Mouse (Mus musculus) adrenal gland, postnatal 25 days (tissue): Measurements from ENCODE around the gene Mark4. TPM values are rescaled to one million over a fixed set of nuclear protein-coding genes. Genes with fewer than 3 reads are reported as not detected.

ENCODE experiments used
- DNase-seq: peaks from one replicate; pipeline ENCODE4 v3.0.0; 2021; ENCODE audit warnings: mixed read lengths
- total RNA-seq: library from RNA; stranded (reverse); gene quantifications from 2 replicates; pipeline ENCODE4 v1.2.3, GENCODE M21; 2021

Gene Mark4
- total RNA-seq, 1 experiment from 2014 or later, result 69.2 TPM

- no peak for DNase-seq
These were observed 11.7 kb upstream of the Mark4 start for GRCm38 (mm10) chr7:19470308-19470707.

DNA sequence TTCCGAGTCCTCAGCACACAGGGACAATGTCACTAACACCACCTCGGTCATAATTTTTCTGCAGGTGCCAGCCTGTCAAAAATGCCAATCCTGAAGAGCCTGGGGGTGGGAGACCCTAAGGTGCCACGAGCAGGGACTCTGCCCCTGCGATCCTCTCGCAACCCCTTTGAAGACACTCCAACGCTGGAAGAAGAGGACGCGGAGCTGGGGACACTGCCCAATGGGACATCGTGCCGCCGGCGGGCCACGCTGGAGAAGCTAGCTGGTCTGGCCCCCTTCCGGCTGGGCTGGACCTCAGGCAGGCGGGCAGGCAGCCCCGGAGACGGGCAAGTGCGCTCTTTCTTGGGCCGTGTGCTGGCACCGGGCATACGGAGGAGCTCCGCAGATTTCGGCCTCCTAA, 10.8 kb upstream of the Mark4 start:
- no peak for DNase-seq

DNA sequence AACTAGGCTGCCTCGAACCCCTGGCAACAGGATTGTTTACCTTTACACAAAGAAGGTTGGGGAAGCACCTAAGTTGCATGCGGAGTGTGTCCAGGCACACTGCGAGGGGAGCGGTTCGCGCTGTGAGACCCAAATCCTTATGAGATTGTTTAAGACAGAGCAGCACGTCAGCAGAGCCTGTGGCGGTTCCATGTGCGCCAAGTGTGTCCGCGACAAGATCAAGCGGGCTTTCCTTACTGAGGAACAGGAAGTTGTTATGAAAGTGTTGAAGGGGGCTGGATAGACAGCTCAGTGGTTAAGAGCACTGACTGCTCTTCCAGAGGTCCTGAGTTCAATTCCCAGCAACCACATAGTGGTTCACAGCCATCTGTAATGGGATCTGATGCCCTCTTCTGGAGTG, 9.7 kb upstream of the Mark4 start:
- DNase-seq, result no peak

- DNase-seq, result no peak
These were observed 9.0 kb upstream of the Mark4 start for GRCm38 (mm10) chr7:19467638-19468037.

- DNase-seq, result no peak
These were observed 8.1 kb upstream of the Mark4 start for GRCm38 (mm10) chr7:19466602-19467145.

DNA sequence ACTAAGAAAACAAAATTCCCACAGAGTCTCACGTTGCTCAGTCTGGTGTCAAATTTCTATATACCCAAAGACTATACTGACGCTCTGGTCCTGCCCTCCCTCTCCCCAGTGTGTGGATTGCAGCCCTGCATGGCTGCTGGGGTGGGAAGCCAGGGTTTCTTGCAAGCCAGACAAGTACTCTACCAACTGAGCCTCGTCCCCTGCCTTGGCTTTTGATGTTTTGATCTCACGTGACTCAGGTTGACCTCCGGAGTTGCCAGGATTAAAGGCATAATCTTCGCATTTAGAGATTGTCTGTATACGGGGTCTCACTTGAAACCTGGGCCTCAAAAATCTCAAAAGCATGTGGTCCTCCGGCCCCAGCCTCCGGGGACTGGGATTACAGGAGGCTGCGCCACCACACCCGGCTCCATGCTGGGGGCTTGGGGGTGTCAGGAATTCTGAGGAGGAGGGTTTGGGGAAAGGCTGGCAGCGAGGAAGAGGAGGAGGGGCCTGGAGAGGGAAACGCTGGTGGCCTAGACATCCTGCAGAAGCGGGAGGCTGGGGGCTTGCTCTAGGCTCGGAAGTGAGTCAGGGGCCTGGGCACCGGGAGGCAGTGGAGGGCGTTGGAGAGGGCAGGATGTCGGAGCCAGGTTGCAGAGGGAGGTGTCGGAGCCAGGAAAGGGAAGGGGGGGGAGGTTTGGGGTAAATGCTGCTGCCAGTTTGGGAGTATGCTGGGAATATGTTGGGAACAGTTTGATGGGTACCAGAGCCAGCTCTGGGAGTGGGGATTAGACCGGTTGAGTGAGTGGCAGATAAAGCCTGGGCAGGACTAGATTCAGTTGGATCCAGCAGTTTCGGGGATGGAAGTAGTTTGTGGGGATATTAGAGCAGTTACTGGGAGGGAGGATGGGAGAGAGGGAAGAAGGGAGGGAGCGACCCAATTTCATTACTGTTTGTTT, 6.0 kb upstream of the Mark4 start:
- no peak for DNase-seq

GRCm38 (mm10) chr7:19462884-19463381, 4.3 kb upstream of the Mark4 start, which contains the start of gene Exoc3l2:
Gene Exoc3l2 (plus strand): TSS chr7:19463331.
- peak; percentile 31 for DNase-seq

DNA sequence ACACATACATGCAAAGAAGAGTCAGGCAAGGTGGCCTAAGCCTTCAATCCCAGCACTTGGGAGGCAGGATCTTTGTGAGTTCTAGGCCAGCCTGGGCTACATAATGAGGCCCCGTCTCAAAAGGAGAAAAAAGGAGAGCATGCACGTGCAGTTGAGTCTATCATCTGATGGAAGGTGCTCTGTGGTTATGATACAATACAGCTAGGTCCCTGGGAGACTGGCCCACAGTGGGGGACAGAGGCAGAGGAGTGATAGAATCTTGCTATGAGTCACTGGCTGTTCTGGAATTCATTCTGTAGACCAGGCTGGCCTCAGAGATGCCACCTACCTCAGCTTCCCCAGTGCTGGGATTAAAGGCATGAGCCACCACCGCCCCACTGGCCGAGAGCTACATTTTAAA, 3.8 kb upstream of the Mark4 start:
- DNase-seq, result no peak

- peak; percentile 76 for DNase-seq
These were observed 2.9 kb upstream of the Mark4 start for GRCm38 (mm10) chr7:19461488-19461887.

DNA sequence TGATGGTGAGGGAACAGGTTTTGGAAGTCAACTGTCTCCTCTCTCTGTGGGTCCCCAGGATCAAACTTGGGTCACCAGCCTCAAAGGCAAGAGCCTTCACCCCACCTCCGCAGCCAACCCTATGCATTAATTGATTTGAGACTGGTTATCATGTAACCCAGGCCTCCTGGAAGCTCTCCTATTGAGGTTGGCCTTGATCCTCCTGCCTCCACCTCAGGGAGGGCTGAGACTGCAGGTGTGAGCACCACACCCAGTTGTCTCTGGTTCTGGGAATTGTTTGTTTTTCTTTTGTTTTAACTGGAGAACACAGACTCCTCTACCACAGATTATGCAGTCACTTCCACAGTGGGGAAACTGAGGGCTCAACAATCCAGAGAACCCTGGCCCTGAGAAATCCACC, 1.9 kb upstream of the Mark4 start:
- no peak for DNase-seq

DNA sequence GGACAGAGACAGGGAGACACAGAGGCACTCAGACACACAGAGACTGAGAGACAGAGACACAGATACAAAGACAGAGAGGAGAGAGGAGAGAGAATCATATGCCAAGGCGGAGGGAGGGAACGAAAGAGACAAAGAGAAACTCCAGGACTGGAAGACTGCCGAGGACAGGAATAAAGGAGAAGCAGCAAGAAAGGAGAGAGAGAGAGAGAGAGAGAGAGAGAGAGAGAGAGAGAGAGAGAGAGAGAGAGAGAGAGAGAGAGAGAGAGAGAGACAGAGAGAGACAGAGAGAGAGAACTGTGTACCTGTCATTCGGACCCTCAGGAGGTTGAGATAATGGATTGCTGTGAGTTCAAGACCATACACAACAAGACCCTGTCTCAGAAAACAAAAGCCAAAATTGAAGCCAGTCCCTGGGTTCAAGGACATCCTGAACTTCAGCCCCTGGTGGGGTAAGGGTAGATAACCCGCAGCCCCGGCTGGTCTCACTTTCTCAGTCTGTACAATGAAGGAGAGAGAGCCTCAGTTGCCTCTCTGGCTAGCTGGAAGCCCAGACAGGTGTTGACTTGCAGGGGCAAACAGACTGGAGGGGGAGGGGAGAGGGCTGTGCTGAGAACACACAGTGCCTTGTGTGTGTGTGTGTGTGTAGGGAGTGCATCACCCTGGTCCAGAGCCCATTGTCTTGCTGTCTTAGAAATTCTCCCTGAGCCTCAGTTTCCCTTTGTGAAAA, 686 bp upstream of the Mark4 start:
- no peak for DNase-seq

DNA sequence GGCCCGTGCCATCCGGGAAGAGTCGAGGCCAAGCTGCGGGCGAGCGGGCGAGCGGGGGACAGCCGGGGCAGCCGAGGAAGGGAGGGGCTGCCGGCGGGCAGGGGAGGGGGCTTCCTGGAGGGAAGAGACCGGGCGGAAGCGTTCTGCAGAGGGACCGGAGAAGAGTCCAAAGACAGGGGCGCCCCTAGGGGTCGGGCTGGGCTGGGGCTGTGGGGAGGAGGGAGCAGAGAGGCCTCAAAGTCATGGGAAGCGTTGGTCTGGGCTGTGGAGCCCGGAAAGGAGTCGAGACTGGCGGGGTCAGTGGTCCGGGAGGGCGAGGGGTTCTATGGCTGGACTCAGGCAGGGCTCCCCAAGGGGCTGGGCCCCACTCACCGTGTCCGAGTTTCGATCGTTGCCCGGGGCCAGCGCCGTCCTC, 542 bp downstream of the Mark4 start:
- DNase-seq, result peak; percentile 60

DNA sequence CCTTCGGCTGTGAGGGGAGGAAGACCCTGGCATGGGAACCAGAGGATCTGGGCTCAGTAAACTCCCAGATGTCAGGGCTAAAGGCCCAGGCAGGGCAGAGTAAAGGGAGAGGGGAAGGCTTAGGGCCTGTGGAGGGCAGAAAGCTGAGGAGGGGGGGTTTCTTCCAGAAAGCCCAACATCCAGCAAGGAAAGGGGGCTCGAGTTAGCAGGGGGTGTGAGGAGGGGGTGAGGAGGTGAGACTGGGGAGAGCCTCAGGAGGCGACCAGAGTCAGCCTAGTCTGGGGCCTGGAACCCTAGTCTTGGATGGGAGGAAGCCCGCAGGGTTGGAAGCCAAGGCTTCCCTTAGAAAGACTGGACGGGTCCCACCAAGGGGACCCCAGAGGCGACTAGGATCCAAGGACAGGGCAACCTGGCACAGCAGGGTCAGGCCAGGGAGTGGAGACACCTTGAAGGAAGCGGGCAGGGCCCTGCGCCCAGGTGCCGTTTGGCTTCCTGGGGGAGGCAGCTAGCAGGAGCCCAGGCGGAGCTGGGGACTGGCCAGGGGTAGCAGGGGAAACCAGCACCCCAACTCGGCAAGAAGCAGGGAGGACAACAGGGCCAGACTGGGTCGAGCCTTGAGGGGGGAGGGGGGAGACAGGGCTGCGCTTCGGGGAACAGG, 1.1 kb downstream of the Mark4 start:
- peak; percentile 24 for DNase-seq

GRCm38 (mm10) chr7:19456628-19457027, 2.0 kb downstream of the Mark4 start:
- DNase-seq, result no peak

DNA sequence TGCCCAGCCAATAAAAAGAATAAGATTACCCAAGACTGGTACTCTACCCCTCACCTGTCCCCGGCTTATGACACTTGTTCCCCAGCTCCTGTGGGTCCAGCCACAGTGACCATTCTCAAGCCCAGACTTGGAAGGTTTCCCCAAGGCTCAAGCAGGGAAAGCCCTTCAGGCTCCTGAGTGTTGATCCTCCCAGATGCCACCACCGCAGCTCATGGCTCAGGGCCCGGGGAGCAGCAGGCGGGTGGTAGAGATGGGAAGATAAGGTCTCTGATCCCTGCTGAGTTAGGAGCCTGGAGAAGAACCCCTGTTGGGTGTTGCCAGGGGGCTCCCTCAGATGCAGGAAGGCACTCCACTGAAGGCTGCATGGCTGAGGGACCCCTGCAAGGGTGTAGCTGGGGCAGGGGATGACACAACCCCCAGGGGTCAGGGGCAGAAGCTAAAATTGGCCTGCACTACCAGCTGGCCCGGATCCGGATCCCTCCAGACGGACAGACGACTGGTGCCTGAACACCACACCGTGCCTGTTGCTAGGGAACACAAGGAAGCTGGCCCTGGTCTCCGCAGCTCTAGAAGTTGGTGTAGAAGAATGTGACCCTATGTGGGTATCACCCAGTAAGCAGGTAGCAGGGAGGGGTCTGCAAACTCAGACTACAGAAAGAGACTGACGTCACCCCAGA, 2.7 kb downstream of the Mark4 start:
- peak; percentile 42 for DNase-seq

- DNase-seq, result no peak
These were observed 3.4 kb downstream of the Mark4 start for GRCm38 (mm10) chr7:19455186-19455585.

- DNase-seq, result no peak
These were observed 9.5 kb downstream of the Mark4 start for GRCm38 (mm10) chr7:19449165-19449564.

- DNase-seq, result no peak
These were observed 10.9 kb downstream of the Mark4 start for GRCm38 (mm10) chr7:19447689-19448088.

DNA sequence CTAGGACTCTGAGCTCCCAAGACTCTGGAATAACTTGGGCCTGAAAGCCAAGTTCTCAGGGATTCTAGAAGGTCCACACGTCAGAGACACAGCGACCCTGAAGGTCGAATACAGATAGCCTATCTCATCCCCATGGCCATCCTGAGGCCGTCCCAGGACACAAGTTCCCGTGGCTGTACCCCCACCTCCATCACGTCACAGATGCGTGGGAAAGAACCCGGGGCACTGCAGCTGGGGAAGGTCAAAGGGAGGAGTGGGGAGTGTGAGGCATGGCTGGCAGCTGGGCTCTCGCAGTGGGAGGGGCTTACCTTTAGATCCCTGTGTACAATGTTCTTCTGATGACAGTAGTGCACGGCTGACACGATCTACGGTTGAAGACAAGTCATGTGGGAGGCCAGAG, 13.8 kb downstream of the Mark4 start:
- DNase-seq, result no peak

GRCm38 (mm10) chr7:19443344-19443743, 15.3 kb downstream of the Mark4 start:
- peak; percentile 86 for DNase-seq

- no peak for DNase-seq
These were observed 17.1 kb downstream of the Mark4 start for GRCm38 (mm10) chr7:19441448-19442091.
